Mouse (Mus musculus) gastrocnemius, postnatal 14 days (tissue): ENCODE data around the gene Slit3. TPM values are rescaled to one million over a fixed set of nuclear protein-coding genes. Genes with fewer than 3 reads are reported as not detected.

ENCODE experiments used
- DNase-seq: peaks from one replicate; pipeline ENCODE4 v3.0.0; 2021; ENCODE audit warnings: mixed read lengths
- intact Hi-C: fragments of 180-260 bp; cut with DNase I; formaldehyde crosslinking; loops from one replicate; pipeline ENCODE4 v1.15.1; 2025; ENCODE audit warnings: low total_unique reads
- long read RNA-seq, 2 experiments: library from polyadenylated mRNA; stranded (forward); transcript quantifications; one replicate each; pipeline ENCODE4 v2.0.0; 2021
- total RNA-seq, 2 experiments: library from RNA; stranded (reverse); gene quantifications; 2 replicates each; pipeline ENCODE4 v1.2.3; 2021

The Slit3 gene
- 10 to 100 TPM; 11.0 to 12.1 TPM for total RNA-seq
- long read RNA-seq, experiment 1, partial matches to known transcripts = 2 of 2 reads
- long read RNA-seq, experiment 1, other reads (novel, unspliced or antisense) = 0 of 2 reads
- long read RNA-seq, experiment 2, partial matches to known transcripts = 5 of 6 reads
- long read RNA-seq, experiment 2, other reads (novel, unspliced or antisense) = 1 of 6 reads

DNA sequence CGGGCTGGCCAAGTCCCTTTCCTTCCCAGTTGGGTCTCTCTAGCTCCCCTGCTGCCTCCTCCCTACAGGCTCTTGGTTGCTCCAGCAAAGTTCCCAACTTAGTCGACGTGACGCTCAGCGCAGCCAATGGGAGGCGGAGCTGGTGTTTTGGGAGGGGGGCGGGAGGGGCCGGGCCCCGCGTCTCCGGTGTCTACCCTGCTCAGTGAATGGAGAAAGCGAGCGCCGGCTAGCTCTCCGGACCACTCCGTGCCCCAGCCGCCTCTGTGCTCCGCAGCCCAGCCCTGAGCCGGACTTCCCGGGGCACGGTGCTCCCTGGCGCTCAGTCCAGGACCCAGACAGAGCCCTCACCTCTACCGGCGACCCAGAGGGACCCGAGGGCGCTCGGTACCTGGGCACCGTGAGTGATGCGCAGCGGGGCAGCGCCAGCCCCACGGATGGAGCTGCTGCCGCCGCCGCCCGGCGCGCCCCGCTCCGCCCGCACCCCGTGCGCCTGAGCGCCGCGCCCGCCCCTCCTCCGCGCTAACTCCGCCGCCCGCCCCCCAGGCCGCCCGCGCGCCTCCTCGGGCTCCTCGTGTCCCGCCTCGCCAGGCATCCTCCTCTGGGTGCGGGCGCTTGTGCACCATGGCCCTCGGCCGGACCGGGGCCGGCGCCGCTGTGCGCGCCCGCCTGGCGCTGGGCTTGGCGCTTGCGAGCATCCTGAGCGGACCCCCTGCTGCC, at the start of gene Slit3:
Gene Slit3 (plus strand): TSS at position 331 of the 717 bp plus-strand sequence.
- DNase-seq = peak; percentile 57
- intact Hi-C loops = no loop called here

DNA sequence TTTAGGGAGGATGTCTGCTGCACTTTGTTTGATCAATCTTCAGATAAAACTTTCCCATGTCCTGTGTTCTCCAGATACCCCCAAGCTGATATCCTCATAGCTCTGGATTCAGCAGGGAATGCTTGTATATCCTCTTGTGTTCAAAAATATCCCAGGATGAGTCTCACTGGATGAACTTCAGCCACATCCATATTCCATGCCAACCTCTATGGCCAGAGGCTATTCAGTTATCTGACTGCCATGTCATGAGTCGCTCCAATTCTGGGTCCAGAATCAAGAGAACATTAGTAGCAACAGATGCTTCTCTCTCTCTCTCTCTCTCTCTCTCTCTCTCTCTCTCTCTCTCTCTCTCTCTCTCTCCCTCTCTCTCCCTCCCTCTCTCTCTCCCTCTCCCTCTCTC, 49.6 kb upstream of the Slit3 start:
- DNase-seq = no peak
- intact Hi-C loops = no loop called here

DNA sequence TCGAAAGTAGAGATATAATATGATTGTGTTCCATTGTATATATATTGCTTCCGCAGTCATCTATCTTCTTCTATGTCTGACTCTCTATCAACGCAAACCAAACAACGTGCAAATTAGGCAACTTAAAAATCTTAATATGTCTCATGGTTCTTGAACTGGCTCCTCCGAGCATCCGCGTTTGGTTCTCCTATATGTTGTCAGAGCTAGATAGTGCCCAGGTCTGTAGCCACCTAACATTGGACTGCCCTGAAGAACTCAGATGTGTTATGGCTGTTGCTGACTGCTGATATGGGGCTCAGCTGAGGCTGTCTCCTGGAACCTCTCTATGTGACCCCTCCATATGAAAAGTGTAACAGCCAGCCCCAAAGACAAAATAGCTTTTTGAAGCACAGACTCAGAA, 45.6 kb upstream of the Slit3 start:
- no peak for DNase-seq
- intact Hi-C loops = no loop called here

DNA sequence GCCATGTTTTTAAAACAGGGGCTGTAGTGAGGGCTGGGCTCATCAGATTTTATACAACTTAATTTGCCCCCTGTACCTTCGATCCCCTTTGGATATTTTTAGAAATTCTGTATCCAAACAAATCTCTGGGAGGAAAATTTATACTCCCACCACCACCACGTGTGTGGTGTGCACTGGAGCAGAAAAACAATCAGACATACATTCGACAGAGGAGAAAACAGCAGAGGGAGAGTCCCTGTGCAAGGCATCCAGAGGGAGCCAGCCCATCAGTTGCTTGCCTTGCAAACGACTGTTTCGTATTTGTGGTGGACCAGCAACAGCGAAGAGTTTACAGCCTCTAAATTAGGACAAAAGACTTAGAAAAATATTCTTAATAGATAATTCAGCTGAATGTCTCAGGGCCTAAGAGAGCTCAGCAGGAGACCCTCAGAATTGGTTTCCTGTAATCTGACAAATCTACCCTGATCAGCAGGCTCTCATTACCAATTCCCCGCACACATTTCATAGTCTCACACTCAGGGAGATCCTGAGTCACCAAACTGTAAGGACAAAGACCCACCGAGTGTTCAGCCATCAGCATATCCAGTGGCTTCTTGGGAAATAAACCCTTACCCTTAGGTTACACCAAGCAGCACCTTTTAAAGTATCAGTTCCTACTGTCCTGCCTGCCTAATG, 40.4 kb upstream of the Slit3 start:
- no peak for DNase-seq
- intact Hi-C loops = no loop called here

DNA sequence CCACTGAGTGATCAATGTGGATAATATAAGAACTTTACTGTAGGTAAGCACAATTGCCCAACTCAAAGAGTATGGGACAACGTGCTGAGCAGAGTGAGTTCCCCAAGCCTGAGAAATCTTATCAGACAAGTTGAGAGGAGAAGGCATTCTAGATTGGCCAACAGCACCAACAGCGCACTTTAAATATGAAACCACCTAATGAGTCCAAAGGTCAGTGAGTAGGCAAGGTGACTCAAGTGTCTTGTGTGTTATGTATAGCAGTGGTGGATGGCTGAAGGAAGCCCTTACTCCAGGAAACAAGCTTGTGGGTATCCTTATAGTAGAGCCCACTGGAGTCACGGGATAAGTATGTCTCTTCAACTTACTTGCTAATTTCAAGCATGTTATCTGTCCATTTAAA, 38.7 kb upstream of the Slit3 start:
- no peak for DNase-seq
- intact Hi-C loops = no loop called here

DNA sequence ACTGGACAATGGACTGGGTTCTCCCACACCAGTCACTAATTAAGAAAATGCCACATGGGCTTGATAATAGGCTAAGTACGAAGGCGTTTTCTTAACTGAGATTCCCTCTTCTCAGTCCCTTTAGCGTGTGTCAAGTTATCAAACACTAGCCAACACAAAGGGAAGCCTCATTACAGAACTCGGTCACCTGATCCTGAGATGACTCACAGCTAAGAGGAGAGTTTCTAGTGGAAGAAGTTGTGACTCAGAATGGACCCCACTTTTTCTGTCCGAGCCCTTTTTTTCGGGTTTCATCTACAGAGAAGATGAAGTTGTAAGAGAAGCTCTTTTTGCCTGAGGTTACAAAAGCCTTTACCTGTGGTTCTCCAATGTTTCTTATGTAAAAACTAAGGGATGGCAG, 38.0 kb upstream of the Slit3 start:
- no peak for DNase-seq
- intact Hi-C loops = no loop called here

DNA sequence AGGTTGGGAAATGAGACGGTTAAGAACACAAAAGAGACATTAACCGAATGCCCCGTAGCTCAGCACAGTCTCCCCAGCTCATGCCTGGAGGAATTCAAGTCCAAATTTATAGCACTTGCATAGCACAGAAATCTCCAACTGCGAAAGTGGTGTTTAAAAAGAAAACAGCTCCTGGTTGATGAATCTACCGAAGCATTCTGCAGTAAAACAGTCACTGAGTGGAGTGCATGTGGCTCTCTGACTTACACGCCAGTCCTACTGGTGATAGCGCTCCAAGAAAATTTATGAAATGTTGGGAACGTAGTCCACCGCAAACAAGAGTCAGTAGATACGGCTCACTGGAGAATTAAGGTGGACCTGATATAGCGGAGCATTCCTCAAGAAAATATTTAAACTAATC, 35.7 kb upstream of the Slit3 start:
- no peak for DNase-seq
- intact Hi-C loops = no loop called here

DNA sequence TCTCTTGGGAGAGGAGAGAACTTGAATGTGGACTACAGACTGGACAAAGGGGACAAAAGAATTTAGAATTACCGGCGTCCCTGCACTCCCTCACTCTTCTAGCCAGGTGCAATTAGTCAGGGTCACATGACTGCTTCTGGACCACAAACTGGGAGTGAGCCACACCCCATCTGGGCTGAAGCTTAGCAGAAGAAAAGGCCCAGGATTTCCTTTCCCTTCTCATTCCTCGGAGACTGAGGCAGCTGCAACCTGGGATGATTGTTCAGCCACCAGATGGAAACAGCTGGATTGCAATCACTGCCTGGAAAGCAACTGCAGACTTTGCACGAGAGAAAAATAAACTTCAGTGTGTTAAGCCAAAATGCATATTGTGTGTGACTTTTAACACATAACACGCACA, 35.0 kb upstream of the Slit3 start:
- no peak for DNase-seq
- intact Hi-C loops = no loop called here

DNA sequence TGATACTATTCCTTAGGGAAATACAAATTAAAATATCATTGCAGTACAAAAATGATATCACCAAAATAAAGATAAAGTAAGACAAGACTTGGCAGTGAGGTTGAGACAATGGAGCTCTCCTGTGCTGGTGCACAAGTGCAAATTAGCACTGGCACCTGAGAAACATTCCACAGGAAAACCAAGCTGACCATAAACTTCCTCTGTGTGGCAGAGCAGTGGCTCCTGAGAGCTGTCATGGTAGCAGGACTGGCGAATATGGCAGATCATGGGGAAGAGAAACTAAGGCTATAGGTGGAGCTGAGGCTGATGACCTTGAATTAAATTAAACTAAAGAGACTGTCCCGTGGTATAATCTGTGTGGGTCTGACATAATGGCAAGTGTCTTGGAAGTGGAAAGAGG, 33.6 kb upstream of the Slit3 start:
- intact Hi-C loops = no loop called here
- no peak for DNase-seq

DNA sequence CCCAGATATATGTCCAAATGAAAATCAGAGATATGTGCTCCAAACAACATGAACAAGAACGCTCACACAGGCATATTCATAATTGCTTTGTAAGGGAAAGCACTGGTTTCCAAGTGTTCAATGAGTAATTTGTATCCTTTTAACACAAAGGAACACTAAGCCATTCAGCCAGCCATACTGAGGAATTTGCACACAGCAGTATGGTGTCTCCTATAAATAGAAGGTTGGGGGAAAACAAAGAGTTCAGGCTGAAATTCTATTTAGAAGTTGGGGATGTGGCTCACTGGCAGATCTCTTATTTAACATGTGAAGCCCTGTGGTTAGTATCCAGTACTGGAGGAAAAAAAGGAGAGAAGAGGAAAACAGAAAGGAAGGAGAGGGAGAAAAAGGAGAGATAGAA, 32.9 kb upstream of the Slit3 start:
- intact Hi-C loops = no loop called here
- DNase-seq = no peak

DNA sequence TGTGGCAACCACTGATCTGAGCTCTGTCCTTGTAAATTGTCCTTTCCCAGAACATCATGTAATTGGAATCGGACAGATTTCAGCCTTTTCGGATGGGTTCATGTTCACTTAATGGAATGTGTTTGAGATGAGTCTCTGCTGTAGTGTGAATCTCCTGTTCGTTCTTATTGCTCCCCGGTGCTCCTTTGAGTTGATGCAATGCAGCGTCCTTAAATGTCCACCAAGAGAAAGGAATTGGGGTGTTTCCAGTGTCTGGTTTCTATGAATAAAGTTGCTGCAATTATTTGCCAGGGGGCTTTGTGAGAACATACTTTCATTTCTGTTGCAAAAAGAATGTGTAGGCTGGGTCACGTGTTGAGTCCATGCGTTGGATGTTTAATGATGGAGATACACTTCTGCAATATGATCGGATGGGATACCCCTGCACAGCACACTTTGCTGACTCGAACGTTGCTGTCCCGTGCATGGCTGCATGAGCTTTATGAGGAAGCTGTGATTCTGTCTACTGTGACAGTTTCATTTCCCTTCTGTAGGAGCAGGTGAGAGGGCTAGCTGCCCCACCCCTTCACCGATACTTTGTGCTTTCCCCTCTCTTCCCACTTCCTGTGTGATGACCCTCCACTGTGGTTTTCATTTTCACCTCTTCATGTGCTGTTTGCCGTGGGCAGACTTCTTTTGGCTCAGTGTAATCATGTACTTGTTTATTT, 30.2 kb upstream of the Slit3 start:
- DNase-seq = no peak
- intact Hi-C loops = no loop called here

DNA sequence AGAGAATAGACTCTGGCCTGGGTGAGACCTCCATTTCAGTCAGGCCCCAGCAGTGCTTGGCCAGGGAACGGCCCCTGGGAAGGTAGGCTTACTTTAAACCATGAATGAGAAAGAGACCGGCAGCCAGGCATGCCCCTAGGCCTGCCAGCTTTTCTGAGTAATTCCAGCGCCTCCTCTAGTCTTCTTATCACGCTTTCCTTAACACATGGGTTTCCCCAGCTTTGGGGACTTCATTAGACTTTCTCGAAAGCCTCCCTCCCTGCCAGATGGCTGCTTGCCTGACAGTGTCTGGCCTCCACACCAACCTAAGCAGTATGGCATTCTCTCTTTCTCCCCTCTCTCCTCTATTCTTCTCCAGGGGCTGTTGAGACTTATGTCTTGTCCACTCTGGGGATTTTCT, 24.5 kb upstream of the Slit3 start:
- intact Hi-C loops = no loop called here
- DNase-seq = no peak

DNA sequence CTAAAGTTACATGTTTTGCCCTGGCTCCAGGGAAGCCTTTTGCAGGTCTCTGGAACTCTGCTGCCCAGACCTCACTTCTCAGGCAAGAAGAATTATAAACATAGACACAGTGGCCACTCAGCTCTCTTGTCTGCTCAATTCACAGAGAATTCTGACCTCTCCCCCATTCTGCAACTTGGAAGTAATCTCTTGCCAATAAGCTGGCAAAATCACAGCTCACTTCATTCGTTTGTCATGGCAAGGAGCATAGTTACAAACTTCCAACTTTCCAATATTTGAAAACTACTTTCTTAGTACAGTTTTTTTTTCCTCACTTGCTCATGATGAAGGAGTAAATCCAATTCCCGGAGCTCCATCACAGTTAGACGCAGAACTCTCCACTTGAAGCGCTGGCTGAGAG, 11.2 kb upstream of the Slit3 start:
- DNase-seq = no peak
- intact Hi-C loops = no loop called here

DNA sequence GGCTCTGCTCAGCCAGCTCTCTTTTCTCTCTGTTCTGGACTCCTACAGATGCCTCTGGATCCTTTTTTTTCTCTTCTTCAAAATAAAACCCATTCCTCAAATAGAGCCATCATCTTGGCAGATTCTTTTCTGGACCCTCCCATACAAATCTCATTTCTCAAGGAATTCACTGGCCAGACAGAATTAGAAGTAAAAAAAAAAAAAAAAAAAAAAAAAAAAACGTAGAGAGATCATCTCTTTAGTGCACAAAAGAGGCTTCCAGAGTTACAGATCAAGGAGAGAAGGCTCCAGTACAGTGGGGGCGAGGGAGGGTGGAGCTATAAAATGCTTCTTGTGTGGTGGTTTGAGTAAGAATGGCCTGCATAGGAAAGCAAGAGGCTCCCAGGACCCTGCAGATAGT, 10.2 kb upstream of the Slit3 start:
- DNase-seq = no peak
- intact Hi-C loops = no loop called here

DNA sequence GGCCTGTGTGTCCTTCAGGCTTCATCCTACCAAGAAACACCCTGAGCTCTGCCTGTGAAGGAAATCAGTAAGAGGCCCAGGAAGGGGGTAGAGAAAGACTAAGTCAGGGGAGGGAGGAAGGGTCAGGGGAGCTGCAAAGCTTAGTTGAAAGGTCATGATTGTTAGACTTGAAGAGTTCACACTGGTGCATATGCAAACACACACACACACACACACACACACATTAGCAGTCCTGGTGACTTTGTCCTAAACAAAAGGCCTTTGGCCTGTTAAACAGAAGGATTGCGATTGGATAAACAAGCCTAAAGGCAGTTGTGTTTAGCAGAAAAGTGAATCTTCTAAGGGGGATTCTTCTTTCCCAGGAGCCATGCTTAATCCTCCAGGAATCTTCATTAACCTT, 7.7 kb upstream of the Slit3 start:
- intact Hi-C loops = no loop called here
- DNase-seq = no peak

DNA sequence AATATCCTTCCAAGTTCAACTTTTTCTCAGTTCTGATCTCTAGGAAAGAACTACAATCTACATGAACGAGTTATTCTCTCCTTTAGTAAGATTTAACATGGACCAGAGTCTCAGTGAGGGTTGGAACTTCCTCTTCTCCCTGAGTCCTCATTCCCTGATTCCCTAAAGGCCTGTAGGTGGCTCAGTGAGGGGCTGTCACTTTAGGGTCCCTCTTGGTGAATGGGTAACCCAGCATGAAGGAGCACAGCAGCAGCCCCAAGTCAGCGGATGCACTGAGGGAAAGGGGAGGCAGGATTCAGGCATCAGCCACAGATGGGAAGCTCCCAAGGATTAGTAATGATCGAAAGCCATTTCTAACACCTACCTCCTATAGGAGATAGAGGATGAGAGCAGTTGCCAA, 4.6 kb upstream of the Slit3 start:
- intact Hi-C loops = loop anchor here (5.0 kb wide), 2 partner anchors 269 to 571 kb away; no protein-coding TSS in a partner anchor
- no peak for DNase-seq

DNA sequence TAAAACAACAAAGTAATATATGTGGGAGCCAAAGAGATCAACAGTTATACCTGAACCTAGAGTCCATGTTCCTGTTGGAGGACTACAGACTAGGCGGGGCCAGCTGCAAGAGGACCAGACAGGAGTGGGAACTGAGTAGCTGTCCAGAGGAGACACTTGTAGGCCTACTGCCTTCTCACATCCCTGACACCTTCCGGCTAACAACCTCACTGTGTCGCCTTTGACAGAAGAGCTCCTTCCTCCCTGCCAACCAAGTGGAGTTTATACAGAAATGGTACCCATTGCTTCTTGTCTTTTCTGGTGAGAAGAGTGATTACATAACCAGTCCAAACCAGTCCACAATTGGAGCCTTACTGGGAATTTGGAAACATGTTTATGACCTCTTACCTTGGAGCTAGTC, 3.2 kb upstream of the Slit3 start:
- DNase-seq = no peak
- intact Hi-C loops = loop anchor here (2.0 to 5.0 kb wide), 4 partner anchors 271 to 569 kb away; no protein-coding TSS in a partner anchor

DNA sequence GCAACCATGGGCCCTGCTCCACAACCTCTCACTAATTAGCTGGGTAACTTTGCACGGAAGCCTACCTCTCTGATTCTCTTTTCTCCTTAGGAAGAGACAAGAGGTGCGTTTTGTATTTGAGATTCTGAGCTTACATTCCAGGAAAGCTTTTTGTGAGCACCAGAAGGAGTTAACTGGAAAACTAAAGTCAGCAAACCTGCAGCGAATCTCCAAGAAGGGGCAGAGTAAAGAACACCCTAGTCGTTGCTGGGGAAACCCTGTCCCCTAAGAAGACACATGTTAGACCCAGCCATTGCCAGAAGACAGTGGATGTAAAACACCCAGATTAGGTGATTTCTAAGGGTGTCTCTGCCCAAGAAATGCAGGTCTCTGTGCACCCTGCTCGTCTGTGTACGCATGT, 2.3 kb upstream of the Slit3 start:
- no peak for DNase-seq
- intact Hi-C loops = loop anchor here (2.0 to 5.0 kb wide), 4 partner anchors 271 to 569 kb away; no protein-coding TSS in a partner anchor

DNA sequence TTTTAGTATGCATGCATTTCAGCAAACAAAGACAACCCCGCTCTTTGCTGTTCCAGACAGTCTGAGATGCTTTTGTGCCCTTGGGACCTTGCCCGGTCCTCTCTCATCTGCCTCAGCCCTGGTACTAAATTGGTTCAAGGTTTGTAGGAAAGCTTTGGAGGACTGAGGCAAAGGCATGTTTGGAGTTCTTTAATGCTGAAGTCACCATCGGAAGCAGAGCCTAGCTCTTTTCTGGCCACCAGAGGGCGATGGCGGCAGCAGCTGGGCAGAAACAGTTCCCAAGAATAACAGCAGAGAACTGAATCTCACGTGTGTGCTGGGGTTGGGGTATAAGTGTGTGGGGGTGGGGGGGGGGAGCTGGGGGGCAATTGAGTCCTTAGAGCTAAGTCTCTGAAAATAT, 1.7 kb upstream of the Slit3 start:
- DNase-seq = peak; percentile 73
- intact Hi-C loops = loop anchor here (2.0 to 5.0 kb wide), 4 partner anchors 272 to 568 kb away; no protein-coding TSS in a partner anchor

DNA sequence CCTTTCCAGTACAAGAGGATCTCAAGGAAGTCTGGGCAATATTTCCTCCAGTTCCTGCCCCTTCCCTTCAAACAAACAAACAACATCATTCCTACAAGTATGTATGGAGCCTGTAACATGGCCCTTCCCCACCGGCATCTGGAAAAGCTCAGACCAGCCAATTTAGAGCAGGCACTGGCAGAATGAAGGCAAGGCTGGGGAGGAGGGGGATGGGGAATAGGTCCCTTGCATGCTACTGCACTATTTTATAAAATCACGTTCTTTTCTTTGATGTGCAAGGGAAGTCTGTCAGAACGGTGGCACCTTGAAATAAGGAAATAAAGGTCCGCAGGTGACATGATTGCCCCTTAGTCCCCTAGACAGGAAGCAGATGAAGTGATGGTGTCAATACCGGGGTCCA, 948 bp upstream of the Slit3 start:
- DNase-seq = no peak
- intact Hi-C loops = no loop called here
